Mouse (Mus musculus) forebrain, embryonic 16.5 days (tissue): Measurements from ENCODE around the gene Car10. TPM values are rescaled to one million over a fixed set of nuclear protein-coding genes. Genes with fewer than 3 reads are reported as not detected.

Experiments used
- ATAC-seq: fragments of 200-750 bp; cut with Nextera tagmentation; 2 replicates; pipeline ENCODE4 v1.8.0; 2017; ENCODE audit warnings: mild to moderate bottlenecking, moderate library complexity
- H3K27ac ChIP-seq: fragments of 300-500 bp; sonication (generic); 2 replicates; pipeline ENCODE4 v1.5.1; 2014; ENCODE audit warnings: low read length, control low read depth
- H3K27me3 ChIP-seq: fragments of 300-500 bp; sonication (generic); replicated peaks from 2 replicates; pipeline ENCODE4 v1.6.1; 2014; ENCODE audit warnings: low read length; ENCODE audit not compliant: control insufficient read depth, insufficient read depth
- H3K36me3 ChIP-seq: fragments of 300-500 bp; sonication (generic); 2 replicates; pipeline ENCODE4 v1.6.1; 2014; ENCODE audit not compliant: control insufficient read depth, insufficient read depth
- H3K4me1 ChIP-seq: fragments of 300-500 bp; sonication (generic); replicated peaks from 2 replicates; pipeline ENCODE4 v1.6.1; 2014; ENCODE audit warnings: low read length; ENCODE audit not compliant: control insufficient read depth, insufficient read depth
- H3K4me2 ChIP-seq: fragments of 300-500 bp; sonication (generic); 2 replicates; pipeline ENCODE4 v1.6.1; 2014; ENCODE audit warnings: mild to moderate bottlenecking, low read length, control low read depth
- H3K4me3 ChIP-seq: fragments of 300-500 bp; sonication (generic); replicated peaks from 2 replicates; pipeline ENCODE4 v1.5.1; 2014; ENCODE audit warnings: mild to moderate bottlenecking, low read length, control low read depth
- H3K9ac ChIP-seq: fragments of 300-500 bp; sonication (generic); replicated peaks from 2 replicates; pipeline ENCODE4 v1.6.1; 2014; ENCODE audit warnings: low read depth, low read length, control low read depth
- H3K9me3 ChIP-seq: fragments of 300-500 bp; sonication (generic); 2 replicates; pipeline ENCODE4 v1.6.1; 2016; ENCODE audit warnings: low read length; ENCODE audit not compliant: control insufficient read depth
- WGBS: fragments of 180-500 bp; shearing (Covaris S2); extraction: QIAGEN DNeasy Blood & Tissue Kit; methylation state at CpG from one replicate; pipeline ENCODE4 v1.1.7; 2014; 5-methylcytosine and 5-hydroxymethylcytosine counted together
- polyA plus RNA-seq: library from polyadenylated mRNA; unstranded; fragments of >200 nt; fragmentation: Nextera tagmentation; extraction: Ambion mirVana; gene quantifications from 2 replicates; pipeline ENCODE4 v1.2.1, GENCODE M21; 2015

The Car10 gene
- polyA plus RNA-seq, 1 experiment from 2014 or later: 18.6 TPM

DNA sequence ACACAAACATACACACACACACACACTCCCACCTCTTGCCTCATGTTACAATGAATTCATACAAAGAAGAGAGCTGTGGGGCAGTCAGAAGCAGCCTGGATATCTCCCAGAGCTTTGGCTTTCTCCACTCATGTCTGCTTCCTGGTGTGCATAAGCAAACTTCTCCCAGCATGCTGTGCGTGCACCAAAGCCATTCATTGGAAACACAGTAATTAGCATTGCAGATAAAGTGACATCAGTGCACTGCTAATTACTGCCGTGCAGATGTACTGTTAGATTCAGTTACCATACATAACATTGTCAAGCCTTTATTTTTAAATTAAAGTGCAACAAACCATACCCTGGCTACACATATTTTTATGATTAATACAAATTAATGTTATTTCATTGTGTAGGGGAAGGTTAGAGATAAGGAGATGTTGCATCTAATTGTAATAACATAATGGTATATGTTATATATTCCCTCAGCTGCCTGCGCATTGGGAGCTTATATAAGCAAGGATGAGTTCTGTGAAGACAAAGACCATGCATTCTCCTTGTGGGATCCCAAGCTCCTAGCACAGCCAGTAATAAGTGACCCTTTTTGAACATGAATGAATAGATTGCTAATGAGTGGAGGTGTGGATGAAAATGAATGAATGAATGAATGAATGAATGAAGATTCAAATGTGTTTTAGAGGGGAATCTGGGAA is 390.2 kb downstream of the Car10 start:
- no peak overlapping the region for H3K4me3 ChIP-seq
- H3K4me1 ChIP-seq: peaks cover 4% of the 10 kb centered on the region; the same call in 1 of the 2 replicates
- no peak overlapping the region for H3K4me2 ChIP-seq
- H3K36me3 ChIP-seq: no peaks in the 10 kb centered on the region
- H3K27me3 ChIP-seq: no peaks in the 10 kb centered on the region
- 0 out of 2 replicates have a peak overlapping the region, but pooled peaks have one; percentile 6 for H3K27ac ChIP-seq
- ATAC-seq: peak; percentile 92
- 37% methylated on average over 3 of the region's 3 CpGs for WGBS
- no peaks in the 10 kb centered on the region for H3K9me3 ChIP-seq
- no peak overlapping the region for H3K9ac ChIP-seq

DNA sequence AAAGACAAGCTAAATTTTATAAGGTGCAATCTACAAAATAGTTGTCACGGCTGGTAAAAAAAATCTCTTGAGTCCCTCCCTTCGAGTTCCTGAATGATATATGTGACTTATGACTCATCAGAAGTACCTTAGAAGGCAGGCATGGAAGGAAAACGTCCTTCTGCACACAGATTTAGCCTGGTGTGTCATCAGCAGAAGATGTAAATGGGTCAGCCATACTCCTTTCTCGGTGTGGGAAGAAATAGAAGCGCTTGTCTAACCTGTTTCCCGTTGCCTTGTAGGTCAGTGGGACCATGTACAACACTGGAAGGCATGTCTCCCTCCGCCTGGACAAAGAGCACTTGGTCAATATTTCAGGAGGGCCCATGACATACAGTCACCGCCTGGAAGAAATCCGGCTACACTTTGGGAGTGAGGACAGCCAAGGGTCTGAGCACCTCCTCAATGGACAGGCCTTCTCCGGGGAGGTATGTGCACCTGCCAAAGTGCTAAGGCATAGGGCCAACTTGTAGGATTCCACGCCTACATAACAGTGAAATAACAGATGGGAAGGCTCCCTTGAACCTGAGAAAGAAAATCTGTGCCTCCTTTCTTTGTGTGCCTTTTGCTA is 392.5 kb downstream of the Car10 start:
- no peaks in the 10 kb centered on the region for H3K9me3 ChIP-seq
- no peaks in the 10 kb centered on the region for H3K27me3 ChIP-seq
- H3K9ac ChIP-seq: no peak overlapping the region
- no peak overlapping the region for H3K4me2 ChIP-seq
- H3K36me3 ChIP-seq: no peaks in the 10 kb centered on the region
- no peak overlapping the region for H3K4me3 ChIP-seq
- H3K27ac ChIP-seq: no peak overlapping the region
- ATAC-seq: no peak
- 88% methylated on average over 11 of the region's 11 CpGs for WGBS
- peaks cover 4% of the 10 kb centered on the region; the same call in 1 of the 2 replicates for H3K4me1 ChIP-seq

GRCm38 (mm10) chr11:93497896-93498295 is 400.1 kb downstream of the Car10 start:
- Histone ChIP-seq H3K27me3 (no peaks in the 10 kb centered on the region), H3K36me3 (no peaks in the 10 kb centered on the region), H3K4me3 (no peak overlapping the region), H3K9me3 (no peaks in the 10 kb centered on the region), H3K4me2 (no peak overlapping the region), H3K4me1 (no peaks in the 10 kb centered on the region), H3K27ac (no peak overlapping the region), H3K9ac (no peak overlapping the region)
- ATAC-seq: no peak
- 60% methylated on average over 6 of the region's 6 CpGs for WGBS

- Histone ChIP-seq H3K27me3 (no peaks in the 10 kb centered on the region), H3K9ac (no peak overlapping the region), H3K27ac (no peak overlapping the region), H3K9me3 (no peaks in the 10 kb centered on the region), H3K4me2 (no peak overlapping the region), H3K36me3 (no peaks in the 10 kb centered on the region), H3K4me1 (no peaks in the 10 kb centered on the region), H3K4me3 (no peak overlapping the region)
- no peak for ATAC-seq
- 43% methylated on average over 4 of the region's 4 CpGs for WGBS
These were observed 402.6 kb downstream of the Car10 start for GRCm38 (mm10) chr11:93500442-93500841.

GRCm38 (mm10) chr11:93501671-93502070 is 403.8 kb downstream of the Car10 start:
- Histone ChIP-seq H3K4me2 (no peak overlapping the region), H3K36me3 (no peaks in the 10 kb centered on the region), H3K4me1 (no peaks in the 10 kb centered on the region), H3K9ac (no peak overlapping the region), H3K27ac (no peak overlapping the region), H3K9me3 (no peaks in the 10 kb centered on the region), H3K27me3 (no peaks in the 10 kb centered on the region), H3K4me3 (no peak overlapping the region)
- WGBS: 78% methylated on average over 5 of the region's 5 CpGs
- ATAC-seq: no peak

- no peaks in the 10 kb centered on the region for H3K27me3 ChIP-seq
- H3K4me3 ChIP-seq: no peak overlapping the region
- H3K36me3 ChIP-seq: no peaks in the 10 kb centered on the region
- H3K9me3 ChIP-seq: no peaks in the 10 kb centered on the region
- WGBS: 53% methylated on average over 3 of the region's 3 CpGs
- no peak overlapping the region for H3K27ac ChIP-seq
- ATAC-seq: no peak
- no peaks in the 10 kb centered on the region for H3K4me1 ChIP-seq
- no peak overlapping the region for H3K4me2 ChIP-seq
- no peak overlapping the region for H3K9ac ChIP-seq
These were observed 405.0 kb downstream of the Car10 start for GRCm38 (mm10) chr11:93502864-93503263.

- no peak overlapping the region for H3K9ac ChIP-seq
These were observed 405.6 kb downstream of the Car10 start for GRCm38 (mm10) chr11:93503469-93503868.

GRCm38 (mm10) chr11:93509527-93510235 is 411.9 kb downstream of the Car10 start:
- no peak overlapping the region for H3K27ac ChIP-seq
- no peak for ATAC-seq
- H3K4me3 ChIP-seq: no peak overlapping the region
- H3K27me3 ChIP-seq: no peaks in the 10 kb centered on the region
- no peak overlapping the region for H3K4me2 ChIP-seq
- 60% methylated on average over 11 of the region's 11 CpGs for WGBS
- no peaks in the 10 kb centered on the region for H3K4me1 ChIP-seq
- H3K36me3 ChIP-seq: no peaks in the 10 kb centered on the region
- H3K9me3 ChIP-seq: no peaks in the 10 kb centered on the region
- H3K9ac ChIP-seq: no peak overlapping the region

More at GRCm38 (mm10) chr11:93503469-93503868, 405.6 kb downstream of the Car10 start:
- Histone ChIP-seq H3K36me3 (no peaks in the 10 kb centered on the region), H3K9me3 (no peaks in the 10 kb centered on the region), H3K4me1 (no peaks in the 10 kb centered on the region), H3K27me3 (no peaks in the 10 kb centered on the region), H3K4me2 (no peak overlapping the region), H3K27ac (no peak overlapping the region), H3K4me3 (no peak overlapping the region)
- 26% methylated on average over 2 of the region's 2 CpGs for WGBS
- no peak for ATAC-seq

- no peaks in the 10 kb centered on the region for H3K36me3 ChIP-seq
- no peak overlapping the region for H3K9ac ChIP-seq
- no peaks in the 10 kb centered on the region for H3K4me1 ChIP-seq
- H3K9me3 ChIP-seq: no peaks in the 10 kb centered on the region
- no peak for ATAC-seq
- H3K4me2 ChIP-seq: no peak overlapping the region
- H3K27ac ChIP-seq: no peak overlapping the region
- WGBS: 88% methylated on average over 2 of the region's 2 CpGs
- H3K27me3 ChIP-seq: no peaks in the 10 kb centered on the region
- no peak overlapping the region for H3K4me3 ChIP-seq
These were observed 415.0 kb downstream of the Car10 start for GRCm38 (mm10) chr11:93512843-93513242.
